Mouse (Mus musculus) WW6 (cell line): ENCODE results near the gene Armc3.
"Not testable (repeated sequence)": the region's sequence is repeated elsewhere in the genome, so short reads cannot be mapped to it uniquely, and the experiment has no call there.

ENCODE experiments used
- DNase-seq: peaks from one replicate; pipeline ENCODE4 v3.0.0-alpha.2; 2013; ENCODE audit warnings: low read depth, low spot score

Armc3 gene

DNA sequence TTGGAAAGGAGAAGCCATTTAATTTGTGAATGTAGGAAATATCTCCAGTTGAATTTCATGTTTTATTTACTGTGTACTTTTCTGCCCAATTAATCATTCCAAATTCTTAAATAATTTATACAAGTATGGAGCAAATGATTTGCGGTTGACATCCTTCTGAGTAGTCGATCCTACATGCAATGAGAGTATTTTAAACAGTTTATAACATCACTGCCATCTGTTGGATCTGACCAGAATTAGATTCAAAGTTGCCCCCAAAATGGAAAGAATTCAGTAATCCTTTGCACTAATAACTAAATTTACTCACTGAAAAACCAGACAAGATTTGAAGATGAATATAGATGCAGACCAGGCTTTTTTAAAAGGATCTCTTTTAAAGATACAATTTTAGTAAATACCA lies 75.5 kb downstream of the Armc3 start:
- no peak for DNase-seq

DNA sequence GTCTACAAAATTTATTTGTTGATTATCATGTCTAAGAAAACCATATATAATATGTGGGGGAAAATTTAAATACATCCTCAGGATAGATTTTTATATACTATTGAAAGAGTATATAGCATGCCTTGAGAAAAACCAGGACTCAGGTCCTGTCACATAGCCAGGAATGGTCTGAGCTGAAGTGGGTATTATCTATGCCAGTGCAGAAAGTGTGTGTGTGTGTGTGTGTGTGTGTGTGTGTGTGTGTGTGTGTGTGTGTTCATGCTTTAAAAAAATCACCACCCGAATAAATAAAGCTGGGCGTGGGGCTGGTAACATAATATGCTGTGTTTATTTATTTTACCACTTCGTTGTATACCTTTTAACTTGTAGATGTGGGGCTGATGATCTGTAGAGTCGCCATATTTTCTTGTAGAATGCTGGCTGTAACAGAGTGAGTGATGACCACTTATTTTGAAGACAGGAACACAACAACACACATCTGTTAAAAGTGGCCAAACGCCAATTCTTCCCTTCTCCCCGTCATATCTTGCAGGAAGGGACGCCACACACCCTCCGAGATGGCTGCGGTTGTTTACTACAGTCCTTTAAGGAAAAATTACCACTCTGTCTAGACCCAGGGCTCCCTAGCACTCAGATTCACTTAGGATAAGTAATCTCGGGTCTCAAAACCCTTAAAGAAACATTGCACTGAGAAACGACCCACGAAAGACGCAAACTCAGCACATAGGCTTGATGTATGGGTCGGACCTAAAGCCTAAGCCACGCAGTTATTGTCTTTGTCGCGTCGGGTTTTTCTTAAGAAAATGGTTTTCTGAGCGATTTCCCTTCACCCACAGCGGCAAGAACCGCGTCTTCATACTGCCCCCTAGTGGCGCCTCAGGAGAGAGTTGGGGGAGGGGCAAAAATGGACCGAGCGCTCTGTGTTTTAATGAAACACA lies 76.8 kb downstream of the Armc3 start:
- peak; percentile 40 for DNase-seq

DNA sequence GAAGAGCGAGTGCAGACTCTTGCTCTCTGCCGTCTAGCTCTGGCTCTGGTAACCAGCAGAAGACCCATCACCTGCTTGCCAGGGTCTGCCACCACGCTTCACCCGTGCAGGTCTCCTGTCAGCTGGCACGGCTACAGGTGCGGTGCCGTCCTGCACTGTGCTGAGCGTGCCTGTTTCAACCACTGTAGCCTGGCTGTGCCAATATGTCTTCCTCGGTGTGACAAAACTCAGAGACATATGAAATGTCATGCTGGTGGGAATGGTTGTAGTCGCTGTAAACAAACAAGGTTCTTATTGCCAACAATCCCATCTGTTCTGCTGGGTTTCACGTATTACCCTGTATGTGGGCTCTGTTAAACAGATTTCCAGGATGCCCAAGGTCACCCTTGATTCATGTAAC lies 81.2 kb downstream of the Armc3 start:
- DNase-seq = no peak

DNA sequence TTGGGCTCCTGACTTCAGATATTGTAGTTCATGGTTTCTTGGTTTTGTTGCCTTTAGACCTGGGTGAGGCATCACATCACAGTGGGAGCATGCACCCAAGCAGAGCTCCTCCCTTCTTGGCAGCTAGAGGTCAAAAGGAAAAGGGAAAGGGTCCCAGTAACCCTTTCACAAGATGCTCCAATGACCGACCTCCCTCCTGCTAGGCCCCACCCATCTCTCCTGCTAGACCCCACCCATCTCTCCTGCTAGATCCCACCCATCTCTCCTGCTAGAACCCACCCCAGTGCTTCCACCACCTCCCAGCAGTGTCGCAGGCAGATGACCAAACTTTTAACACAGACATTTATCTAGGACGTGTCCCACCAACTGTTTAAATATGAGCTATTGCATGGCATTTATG lies 93.3 kb downstream of the Armc3 start:
- peak; percentile 14 for DNase-seq

DNA sequence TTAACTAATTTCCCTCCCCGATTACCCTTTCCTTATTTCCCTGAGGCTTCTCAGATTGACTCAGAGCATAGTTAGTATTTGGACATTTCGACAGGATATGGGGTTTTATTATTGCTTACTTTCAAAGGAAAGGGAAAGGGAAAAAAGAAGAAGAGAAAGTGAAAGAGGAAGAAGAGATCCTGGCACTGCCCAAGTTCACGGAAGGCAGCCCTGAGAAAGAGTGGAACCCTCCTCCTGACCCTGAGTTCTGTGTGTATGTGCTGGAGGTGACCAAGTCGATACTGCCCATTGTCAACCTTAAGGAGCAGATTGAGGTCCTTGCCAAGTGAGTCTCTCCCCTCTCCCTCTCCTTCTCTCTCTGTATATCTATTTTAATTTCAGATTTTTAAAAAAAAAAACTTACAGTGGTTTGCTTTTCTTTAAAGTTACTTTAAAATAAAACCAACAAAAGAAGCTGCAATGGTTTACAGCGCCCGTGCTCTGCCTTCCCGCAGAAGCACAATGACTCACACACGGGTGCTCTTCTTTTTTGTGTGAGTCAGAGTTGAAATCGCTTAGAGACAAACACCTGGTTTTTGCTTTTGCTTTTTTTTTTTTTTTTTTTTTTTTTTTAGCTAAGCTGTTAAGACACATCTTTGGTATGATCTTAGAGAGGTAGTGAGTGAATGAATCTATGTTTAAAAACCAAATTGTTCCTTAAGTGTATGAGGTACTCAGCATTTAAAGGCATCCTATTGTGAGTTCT lies 101.4 kb downstream of the Armc3 start:
- no peak for DNase-seq

DNA sequence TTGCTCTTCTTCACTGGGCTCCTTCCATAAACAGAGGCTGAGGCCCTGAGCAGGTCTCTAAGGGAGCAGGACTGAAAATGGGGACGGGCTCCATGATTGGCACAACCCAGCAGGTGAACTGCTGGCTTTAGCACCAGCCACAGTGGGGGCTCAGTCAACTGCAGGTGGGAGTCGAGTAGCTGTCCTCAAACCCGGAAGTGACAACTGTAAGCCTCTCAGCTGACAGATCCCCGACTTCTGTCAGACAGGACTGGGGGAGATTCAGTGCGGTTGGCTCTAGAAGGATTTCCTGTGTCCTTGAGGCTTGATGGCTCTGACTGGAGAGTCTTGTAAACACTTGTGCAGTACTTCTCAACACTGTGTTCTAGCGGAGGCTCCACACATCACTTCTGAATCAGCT lies 102.1 kb downstream of the Armc3 start:
- DNase-seq = no peak

DNA sequence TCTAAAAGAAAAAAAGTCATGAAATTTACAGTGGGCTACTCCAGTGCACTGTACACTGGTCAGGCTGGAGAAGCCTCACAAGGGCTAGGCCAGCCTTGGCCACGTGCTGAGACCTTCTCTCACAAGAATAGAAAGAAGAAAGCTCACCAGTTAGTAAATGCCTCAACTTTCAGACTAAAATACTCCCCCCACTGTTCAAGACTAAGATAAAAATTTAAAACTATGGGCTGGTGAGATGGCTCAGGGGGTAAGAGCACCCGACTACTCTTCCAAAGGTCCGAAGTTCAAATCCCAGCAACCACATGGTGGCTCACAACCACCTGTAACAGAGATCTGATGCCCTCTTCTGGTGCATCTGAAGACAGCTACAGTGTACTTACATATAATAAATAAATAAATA lies 104.0 kb downstream of the Armc3 start:
- not testable (repeated sequence) for DNase-seq

DNA sequence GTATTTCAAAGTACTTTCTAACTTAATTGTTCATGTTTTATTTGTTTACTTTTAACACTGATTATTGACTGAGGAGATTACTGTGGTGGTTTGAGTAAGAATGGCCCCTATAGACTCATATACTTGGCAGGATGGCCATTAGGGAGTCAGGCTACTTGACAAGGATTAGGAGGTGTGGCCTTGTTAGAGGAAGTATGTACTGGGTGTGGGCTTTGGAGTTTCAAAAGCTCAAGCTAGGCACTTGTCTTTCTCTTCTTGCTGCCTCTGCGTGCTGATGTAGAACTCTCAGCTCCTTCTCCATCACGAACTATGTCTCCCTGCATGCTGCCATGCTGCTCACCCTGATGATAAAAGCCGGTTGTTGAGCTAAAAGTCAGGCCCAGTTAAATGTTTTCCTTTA lies 111.4 kb downstream of the Armc3 start:
- no peak for DNase-seq

DNA sequence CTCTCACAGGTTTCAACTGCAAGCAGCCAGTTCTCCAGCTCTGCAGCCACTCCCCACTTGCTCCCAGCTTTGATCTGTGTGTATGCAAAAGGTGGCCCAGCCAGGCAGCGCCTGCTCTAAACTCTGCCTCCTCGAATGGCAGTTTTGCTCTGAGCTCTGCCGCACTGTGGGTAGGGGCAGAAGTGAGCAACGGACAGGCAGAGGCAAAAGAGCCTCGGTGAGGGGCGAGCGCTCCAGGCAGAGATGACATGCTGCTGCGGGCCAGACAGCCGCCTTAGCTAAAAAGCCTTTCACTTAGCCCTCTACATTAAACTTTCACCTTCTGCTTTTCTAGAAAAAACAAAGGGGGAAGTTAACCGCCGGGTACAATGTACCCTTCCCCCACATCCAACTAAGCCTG lies 117.0 kb downstream of the Armc3 start:
- DNase-seq = no peak

DNA sequence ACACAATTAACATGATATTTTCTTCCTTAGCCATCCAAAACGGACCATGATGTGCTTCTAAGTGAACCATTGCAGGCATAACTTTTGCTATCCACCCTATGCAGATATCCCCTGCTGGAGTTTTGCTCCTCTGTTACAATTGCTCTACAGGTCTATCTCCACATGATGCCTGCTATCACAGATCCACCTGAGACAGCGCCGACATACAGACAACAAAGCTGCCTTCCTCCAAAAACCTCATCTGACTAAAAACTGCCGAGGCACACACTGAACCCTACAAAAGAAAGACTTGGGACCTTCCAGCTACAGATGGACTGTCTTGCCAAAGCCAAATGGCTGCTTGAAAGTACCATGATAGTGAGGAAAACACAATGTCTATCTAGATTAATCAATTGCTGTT lies 117.6 kb downstream of the Armc3 start:
- no peak for DNase-seq

DNA sequence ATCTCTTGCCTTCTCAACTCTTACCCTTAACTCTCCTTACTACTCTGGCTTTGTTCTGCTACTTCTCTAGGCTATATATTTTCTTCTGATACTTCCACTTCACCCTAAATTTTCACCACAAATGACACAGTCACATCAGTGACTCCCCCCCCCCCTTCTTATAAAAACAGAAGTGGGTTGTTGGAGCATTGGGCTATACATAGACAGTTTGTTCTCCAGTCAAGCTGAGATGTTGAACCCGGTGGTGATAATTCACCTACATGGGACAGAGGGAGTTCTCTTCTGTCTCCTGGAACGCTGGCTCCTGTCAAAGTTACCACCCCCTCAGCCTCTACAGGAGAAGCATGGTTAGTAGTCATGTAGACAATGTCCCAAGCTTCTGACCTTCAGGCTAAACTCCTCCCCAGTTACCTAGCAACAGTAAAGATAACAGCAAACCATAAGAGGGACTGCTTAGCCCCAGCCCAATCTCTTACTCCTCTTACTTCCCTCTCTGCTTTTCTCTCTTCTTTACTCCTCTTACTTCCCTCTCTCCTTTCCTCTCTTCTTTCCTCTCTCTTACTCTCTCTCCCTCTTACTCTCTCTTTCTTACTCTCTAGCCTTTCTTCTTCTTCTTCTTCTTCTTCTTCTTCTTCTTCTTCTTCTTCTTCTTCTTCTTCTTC lies 118.2 kb downstream of the Armc3 start:
- DNase-seq = not testable (repeated sequence)

DNA sequence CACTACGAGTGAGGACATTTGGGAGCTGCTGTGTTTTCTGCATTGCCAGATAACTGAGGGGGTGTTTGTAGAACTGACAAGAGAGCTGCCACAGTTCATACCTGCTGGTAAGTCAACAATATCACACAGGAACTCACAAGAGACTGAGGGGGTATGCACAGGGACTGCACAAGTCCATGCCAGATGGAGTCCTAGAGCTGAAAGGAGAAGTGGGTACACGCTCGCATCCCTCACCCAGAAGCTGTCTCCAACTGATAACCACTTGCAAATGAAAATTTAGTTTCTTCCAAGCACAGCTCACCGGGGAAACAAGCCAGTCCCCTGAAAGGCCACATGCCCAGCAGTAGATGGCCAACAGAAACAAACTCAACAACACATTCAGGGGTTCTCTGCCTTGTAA lies 119.4 kb downstream of the Armc3 start:
- no peak for DNase-seq

DNA sequence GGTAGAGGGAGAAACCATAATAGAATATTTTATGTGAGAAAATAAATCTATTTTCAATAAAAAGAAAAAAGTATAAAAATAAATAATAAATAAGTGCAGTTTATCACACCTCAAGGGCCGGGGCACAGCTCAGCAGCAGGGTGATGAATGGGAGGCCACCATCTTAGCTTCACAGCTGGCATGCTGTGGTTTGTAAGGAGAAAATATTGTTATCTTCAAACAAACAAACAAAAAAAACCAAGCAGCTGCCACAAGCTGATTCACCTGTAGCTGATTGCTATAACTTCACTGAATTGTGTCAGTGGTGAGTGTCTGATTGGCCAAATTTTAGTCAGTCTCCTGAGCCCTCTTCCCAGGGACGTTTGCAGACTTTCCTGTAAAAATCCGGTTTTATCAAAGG lies 120.2 kb downstream of the Armc3 start:
- DNase-seq = no peak

DNA sequence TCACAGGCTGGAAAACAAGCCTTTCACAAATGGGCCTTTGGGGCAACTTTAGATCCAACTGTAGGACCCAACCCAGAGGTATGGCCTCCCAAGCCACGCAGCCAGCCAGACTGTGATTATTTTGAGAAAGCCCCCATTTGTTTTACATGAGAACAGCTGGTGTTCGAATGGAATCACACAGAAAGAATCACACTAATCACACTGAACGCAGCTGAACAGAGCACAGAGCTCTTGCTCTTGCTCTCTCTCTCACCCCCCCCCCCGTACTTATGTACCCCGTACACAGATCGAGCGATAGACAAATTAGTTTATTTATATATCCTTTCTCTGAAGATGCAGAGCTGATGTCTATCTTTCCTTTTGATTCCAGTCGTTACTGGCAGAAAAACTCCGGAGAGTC lies 123.3 kb downstream of the Armc3 start:
- DNase-seq = no peak

DNA sequence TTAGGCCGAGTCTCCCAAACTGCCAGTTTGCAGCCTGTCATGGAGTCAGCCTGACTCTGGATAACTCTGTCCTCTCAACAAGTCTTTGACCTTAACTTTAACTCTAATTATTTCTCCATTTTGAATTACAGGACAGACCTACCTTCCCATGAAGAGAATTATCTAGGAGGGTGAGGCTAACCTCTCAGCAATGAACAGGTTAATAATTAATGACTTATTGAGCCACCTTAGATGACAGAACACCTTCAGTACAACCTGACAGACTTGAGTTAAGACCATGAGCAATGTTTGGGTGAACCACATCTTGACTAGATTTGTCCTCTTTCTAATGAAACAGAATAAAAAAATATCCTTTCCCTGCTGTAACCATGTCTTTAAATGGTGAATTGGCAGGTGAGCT lies 127.3 kb downstream of the Armc3 start:
- DNase-seq = no peak

DNA sequence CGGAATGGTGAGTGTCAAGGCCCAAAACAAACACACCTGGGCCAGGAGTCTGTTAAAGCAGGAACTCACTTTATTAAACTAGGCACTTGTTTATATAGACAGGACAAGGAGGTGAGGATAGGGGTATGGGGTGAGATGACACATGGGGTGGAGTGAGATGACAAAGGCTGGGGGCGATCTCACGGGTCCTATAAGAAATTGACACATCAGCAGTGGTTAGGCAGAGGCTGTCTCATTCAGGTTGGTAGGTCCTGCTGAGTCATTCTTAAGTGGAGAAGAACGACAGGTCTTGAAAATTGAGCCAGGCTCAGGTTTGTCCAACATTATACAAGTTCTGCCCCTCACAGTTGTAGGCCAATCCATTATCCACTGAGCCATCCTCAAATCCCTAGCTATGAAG lies 128.7 kb downstream of the Armc3 start:
- DNase-seq = no peak

DNA sequence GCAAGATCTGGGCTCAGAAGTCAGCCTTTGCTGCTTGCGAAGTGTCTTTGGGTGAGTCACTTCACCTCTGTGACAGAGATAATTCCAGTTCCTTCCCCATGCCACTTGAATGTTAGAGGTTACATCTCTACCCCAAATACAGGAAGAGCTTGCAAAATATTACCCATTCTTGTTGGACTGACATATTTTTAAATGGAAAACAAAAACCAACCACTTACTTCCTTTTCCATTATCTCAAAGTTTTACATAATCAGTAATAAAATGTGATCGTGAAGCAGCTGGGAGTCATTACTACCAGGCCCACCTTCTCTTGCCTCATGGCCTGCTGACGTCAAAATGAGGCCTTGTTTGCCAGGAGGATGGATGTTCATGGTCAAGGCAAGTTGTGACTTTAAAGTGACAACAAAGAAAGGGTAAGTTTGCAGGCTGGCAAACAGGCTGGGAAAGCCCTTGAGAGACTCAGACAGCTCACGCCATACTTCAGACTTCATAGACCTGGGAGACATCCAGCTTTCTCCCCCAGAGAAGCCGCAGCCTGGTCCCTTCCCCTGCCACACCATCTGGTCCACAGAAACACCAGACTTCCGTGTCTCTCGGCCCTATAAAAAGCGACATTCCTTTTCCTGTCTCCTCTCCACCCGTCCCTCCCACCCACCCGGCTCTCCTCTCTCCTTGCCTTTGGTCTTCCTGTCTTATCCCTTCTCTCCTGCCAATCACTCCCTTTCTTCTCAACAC lies 145.0 kb downstream of the Armc3 start:
- DNase-seq = no peak

DNA sequence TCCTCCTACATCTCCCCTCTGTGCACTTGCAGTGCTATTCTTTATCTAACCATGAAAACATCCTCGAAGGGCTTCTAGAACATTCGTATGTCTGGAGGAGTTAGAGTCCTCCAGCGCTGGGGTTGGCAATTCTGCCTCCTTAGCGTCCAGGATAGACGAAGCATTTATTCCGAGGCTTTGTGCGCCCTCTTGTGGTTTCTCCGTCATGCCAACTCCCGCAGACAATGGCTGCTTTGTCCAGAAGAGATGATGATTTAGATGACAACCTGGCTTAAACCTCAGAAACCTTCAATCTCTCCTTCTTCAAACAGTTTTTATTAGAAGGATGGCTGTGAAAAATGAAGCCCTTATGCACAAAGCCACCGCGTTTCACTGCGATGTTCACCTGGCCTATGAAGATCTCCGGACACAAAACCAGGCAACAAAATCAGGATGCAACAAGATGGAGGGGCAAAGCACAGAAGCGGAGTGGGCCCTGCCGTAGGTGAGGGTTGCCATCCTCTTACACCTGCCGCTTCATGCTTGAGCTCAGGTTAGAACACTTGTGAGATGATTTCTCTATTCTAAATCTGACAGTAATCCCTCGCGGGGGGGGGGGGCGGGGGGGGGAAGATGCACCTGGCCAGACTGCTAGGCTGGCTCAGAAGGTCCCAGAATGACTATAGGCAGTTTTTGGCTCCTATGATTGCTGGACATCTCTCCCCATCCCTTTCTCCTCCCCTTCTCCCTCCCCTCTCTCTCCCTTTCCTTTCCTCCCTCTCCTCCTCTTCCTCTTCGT lies 145.7 kb downstream of the Armc3 start:
- DNase-seq = peak; percentile 52

DNA sequence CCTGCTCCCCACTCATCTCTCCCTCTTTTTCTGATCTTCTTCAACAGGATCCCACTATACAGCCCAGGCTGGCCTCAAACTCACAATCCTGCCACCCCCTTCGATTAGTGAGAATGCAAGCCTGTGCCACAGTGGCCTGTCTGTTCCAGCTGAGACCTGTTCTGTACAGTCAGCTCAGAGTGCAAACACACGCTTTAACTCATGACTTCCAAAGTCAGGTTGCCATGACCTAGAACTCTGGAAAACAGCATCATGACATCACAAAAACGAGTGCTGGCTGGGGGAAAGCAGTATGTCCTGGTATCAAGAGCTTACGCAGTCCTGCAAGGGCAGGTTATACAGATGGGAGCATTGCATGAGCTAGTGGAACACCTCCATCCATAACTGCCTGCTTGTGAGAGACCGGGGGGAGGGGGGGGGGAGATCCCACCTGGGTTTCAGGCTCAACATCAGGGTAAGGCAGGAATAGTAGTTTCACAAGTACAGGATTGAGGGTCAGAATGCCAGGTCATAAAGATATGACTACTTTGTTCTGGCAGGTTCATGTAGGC lies 146.4 kb downstream of the Armc3 start:
- no peak for DNase-seq

DNA sequence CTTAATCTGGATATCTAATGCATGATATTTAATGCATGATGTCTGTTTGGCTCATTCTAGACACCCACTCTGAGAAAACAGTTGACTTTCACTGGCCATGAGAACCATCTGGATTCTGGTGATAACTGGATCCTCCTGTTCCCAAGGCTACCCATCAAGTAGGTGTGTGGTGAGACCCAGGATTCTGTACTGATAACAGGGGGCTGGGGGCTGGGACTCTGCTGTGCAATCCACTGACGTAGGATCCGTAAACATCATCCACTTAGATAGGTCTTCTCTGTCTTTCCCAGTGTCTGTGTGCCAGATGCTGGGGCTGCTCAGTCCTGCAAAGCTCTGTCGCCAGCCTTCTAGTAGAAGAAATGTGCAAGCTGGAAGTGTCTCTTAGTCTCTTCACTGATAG lies 149.4 kb downstream of the Armc3 start:
- no peak for DNase-seq

DNA sequence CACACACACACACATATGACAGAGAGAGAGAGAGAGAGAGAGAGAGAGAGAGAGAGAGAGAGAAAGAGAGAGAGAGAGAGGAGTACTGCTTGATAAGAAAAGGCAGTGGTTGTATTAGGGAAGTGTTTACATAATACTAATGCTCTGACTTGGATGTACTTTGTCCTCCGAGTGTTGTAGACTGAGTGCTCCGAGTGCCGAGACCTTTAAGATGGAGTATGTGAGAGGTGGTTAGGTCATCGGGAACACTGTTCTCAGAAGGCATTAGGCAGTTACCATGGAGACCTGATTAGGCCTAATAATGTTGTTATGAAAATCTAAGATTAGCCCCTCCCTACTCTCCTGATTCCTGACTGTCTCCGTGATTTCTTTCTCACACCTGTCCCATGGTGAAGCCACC lies 151.1 kb downstream of the Armc3 start:
- no peak for DNase-seq
